Mouse (Mus musculus) lung, embryonic 16.5 days (tissue): ENCODE data around the gene Irgm1. TPM values are rescaled to one million over a fixed set of nuclear protein-coding genes. Genes with fewer than 3 reads are reported as not detected.
"Not testable (repeated sequence)": the region's sequence is repeated elsewhere in the genome, so short reads cannot be mapped to it uniquely, and the experiment has no call there.

ENCODE experiments used
- ATAC-seq: fragments of 200-750 bp; cut with Nextera tagmentation; 2 replicates; pipeline ENCODE4 v1.8.0; 2017; ENCODE audit warnings: low read depth, mild to moderate bottlenecking, moderate library complexity
- H3K27ac ChIP-seq: fragments of 300-500 bp; sonication (generic); 2 replicates; pipeline ENCODE4 v1.5.1; 2014; ENCODE audit warnings: mild to moderate bottlenecking, control low read depth, low read length
- H3K27me3 ChIP-seq: fragments of 300-500 bp; sonication (generic); 2 replicates; pipeline ENCODE4 v1.6.1; 2014; ENCODE audit warnings: low read depth, low read length, mixed read lengths; ENCODE audit not compliant: control insufficient read depth, insufficient read depth
- H3K36me3 ChIP-seq: fragments of 300-500 bp; sonication (generic); 2 replicates; pipeline ENCODE4 v1.6.1; 2014; ENCODE audit warnings: low read length; ENCODE audit not compliant: control insufficient read depth, insufficient read depth
- H3K4me1 ChIP-seq: fragments of 300-500 bp; sonication (generic); replicated peaks from 2 replicates; pipeline ENCODE4 v1.6.1; 2014; ENCODE audit warnings: low read length, mixed read lengths; ENCODE audit not compliant: control insufficient read depth, insufficient read depth
- H3K4me2 ChIP-seq: fragments of 300-500 bp; sonication (generic); 2 replicates; pipeline ENCODE4 v1.6.1; 2014; ENCODE audit warnings: low read depth, low read length, control low read depth
- H3K4me3 ChIP-seq: fragments of 300-500 bp; sonication (generic); 2 replicates; pipeline ENCODE4 v1.5.1; 2014; ENCODE audit warnings: mild to moderate bottlenecking, low read length, control low read depth
- H3K9ac ChIP-seq: fragments of 300-500 bp; sonication (generic); 2 replicates; pipeline ENCODE4 v1.6.1; 2014; ENCODE audit warnings: low read length, control low read depth
- H3K9me3 ChIP-seq: fragments of 300-500 bp; sonication (generic); 2 replicates; pipeline ENCODE4 v1.6.1; 2016; ENCODE audit warnings: low read length; ENCODE audit not compliant: control insufficient read depth
- WGBS: fragments of 180-500 bp; shearing (Covaris S2); extraction: QIAGEN DNeasy Blood & Tissue Kit; methylation state at CpG from one replicate; pipeline ENCODE4 v1.1.7; 2014; 5-methylcytosine and 5-hydroxymethylcytosine counted together
- polyA plus RNA-seq: library from polyadenylated mRNA; unstranded; fragments of >200 nt; fragmentation: Nextera tagmentation; extraction: Ambion mirVana; gene quantifications from 2 replicates; pipeline ENCODE4 v1.2.1, GENCODE M21; 2015

Irgm1 gene
- polyA plus RNA-seq, 1 experiment from 2014 or later: 10.6 TPM

DNA sequence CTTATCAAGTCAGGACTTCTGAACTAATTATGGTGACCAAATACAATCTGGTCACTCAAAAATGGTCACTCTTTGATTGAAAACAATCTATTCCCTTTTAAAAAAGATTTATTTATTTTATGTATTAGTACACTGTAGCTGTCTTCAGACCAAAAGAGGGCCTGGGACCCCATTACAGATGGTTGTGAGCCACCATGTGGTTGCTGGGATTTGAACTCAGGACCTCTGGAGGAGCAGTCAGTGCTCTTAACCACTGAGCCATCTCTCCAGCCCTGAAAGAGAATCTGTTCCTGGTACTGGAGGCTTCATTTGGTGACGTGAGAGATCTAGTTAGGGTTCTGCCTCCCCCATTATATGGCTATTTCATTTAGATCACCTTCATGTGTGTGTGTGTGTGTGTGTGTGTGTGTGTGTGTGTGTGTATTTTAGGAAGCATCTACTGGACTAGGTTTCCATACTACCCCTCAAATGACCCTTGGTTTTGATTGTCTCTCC lies 3.9 kb upstream of the Irgm1 start:
- H3K27ac ChIP-seq, H3K4me1 ChIP-seq, ATAC-seq, H3K27me3 ChIP-seq, H3K9me3 ChIP-seq, H3K9ac ChIP-seq, H3K36me3 ChIP-seq, H3K4me2 ChIP-seq, H3K4me3 ChIP-seq: not testable (repeated sequence)
- 83% methylated on average over 1 of the region's 1 CpGs for WGBS

DNA sequence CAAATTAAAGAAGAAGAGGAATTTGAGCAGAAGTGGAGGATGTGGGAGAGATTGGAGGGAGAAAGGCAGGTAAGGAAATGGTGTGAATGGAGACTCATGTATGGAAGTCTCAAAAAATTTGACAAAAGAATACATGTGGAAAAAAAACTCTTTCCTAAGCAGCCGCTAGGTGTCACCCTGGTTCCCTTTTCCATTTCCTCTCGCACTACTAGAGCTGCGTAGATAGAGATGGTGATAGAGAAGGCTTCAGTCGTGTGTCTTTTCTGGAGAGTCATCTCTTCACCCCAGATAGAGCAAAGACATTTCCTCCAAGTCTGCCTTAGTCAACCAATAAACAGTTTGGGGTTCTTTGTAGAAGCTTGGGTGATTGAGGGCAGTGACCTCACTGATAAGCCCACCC lies 3.0 kb upstream of the Irgm1 start:
- peaks cover 12% of the 10 kb centered on the region for H3K4me1 ChIP-seq

GRCm38 (mm10) chr11:48873591-48874290 lies 2.3 kb upstream of the Irgm1 start:
- H3K36me3 ChIP-seq: no peaks in the 10 kb centered on the region
- H3K27me3 ChIP-seq: no peaks in the 10 kb centered on the region
- no peak for ATAC-seq
- H3K4me1 ChIP-seq: peaks cover 17% of the 10 kb centered on the region
- no peak overlapping the region for H3K4me2 ChIP-seq
- 54% methylated on average over 10 of the region's 10 CpGs for WGBS
- H3K9me3 ChIP-seq: no peaks in the 10 kb centered on the region
- no peak overlapping the region for H3K4me3 ChIP-seq
- no peak overlapping the region for H3K27ac ChIP-seq
- no peak overlapping the region for H3K9ac ChIP-seq

More for the DNA sequence above, 3.0 kb upstream of the Irgm1 start:
- H3K4me2 ChIP-seq: no peak overlapping the region
- no peaks in the 10 kb centered on the region for H3K27me3 ChIP-seq
- no peaks in the 10 kb centered on the region for H3K9me3 ChIP-seq
- no peak overlapping the region for H3K27ac ChIP-seq
- H3K36me3 ChIP-seq: no peaks in the 10 kb centered on the region
- 1% methylated on average over 4 of the region's 4 CpGs for WGBS
- ATAC-seq: no peak
- H3K9ac ChIP-seq: no peak overlapping the region
- H3K4me3 ChIP-seq: no peak overlapping the region

DNA sequence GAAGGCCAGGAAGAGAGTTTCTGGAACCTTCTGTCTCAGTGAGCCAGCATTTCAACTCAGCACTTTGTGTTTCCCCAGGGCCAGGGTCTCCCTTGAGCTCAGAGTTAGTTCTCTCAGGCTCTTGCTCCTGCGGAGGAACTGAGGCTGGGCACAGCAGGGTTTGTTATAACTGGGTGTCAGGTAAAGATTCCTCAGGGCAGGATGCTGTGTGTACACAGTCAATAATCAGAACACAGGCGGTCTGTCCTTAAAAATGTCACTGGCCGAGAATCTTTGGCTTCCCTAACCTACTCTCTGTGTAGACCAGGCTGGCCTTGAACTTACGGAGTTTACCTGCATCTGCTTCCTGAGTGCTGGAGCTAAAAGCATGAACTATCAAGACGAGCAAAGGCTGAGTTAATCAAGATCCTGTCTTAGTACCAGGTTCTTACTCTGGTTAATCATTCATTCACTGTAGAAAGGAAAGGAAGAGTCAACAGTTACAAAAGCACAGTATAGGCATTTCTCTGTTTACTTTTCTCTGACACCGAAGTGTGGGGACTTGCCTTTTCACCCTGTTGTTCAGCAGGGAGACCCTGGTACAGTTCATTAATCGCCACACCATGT lies 1.3 kb upstream of the Irgm1 start:
- no peaks in the 10 kb centered on the region for H3K27me3 ChIP-seq
- ATAC-seq: no peak
- peak overlapping the region; percentile 69 for H3K4me2 ChIP-seq
- peaks cover 17% of the 10 kb centered on the region for H3K4me1 ChIP-seq
- H3K4me3 ChIP-seq: no peak overlapping the region
- H3K36me3 ChIP-seq: no peaks in the 10 kb centered on the region
- WGBS: 62% methylated on average over 7 of the region's 7 CpGs
- H3K9ac ChIP-seq: peak overlapping the region; percentile 76
- peak overlapping the region; percentile 71 for H3K27ac ChIP-seq
- no peaks in the 10 kb centered on the region for H3K9me3 ChIP-seq

DNA sequence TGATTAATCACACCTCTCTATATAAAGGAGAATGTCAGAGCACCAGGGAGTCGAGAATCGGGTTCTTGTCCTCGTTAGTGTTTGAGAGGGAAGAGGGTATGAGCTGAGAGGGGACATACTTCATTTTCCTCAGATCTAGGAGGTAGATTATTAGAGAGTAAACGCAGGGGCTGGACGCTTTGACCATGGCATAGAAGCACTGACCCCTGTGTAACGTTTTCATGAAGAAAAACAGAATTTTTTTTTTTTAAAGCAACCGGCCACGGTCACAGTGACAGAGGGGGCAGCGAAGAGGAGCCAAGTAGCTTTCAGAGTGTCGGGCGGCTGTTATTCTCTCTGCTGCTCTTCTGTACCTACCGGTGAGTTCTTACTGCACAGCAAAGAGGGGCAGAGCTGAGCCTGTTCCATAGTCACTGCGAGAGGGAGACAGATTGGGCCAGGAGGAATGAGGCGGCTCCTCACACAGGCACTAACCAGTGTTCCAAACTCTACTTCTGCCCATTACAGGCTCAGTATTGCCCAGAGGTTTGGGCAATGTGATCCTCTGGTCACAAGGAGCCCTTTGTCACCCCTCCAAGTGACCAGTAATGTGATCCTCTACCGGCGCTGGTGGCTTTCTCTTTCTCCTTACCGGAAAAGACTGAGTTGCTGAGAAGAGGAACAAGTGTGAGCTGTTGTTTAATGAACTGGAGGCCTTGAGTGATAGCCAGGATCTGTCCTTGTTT lies 496 bp upstream of the Irgm1 start:
- H3K9me3 ChIP-seq: no peaks in the 10 kb centered on the region
- H3K27me3 ChIP-seq: no peaks in the 10 kb centered on the region
- peak overlapping the region; percentile 76 for H3K9ac ChIP-seq
- peak overlapping the region; percentile 64 for H3K4me3 ChIP-seq
- peak overlapping the region; percentile 69 for H3K4me2 ChIP-seq
- peak; percentile 52 for ATAC-seq
- H3K27ac ChIP-seq: peak overlapping the region; percentile 71
- peaks cover 17% of the 10 kb centered on the region for H3K4me1 ChIP-seq
- 6% methylated on average over 17 of the region's 17 CpGs for WGBS
- no peaks in the 10 kb centered on the region for H3K36me3 ChIP-seq

GRCm38 (mm10) chr11:48870781-48871180 lies 702 bp downstream of the Irgm1 start:
- Histone ChIP-seq H3K9me3 (no peaks in the 10 kb centered on the region), H3K9ac (peak overlapping the region; percentile 76), H3K27me3 (no peaks in the 10 kb centered on the region), H3K4me2 (peak overlapping the region; percentile 69), H3K4me1 (peaks cover 17% of the 10 kb centered on the region), H3K4me3 (peak overlapping the region; percentile 64), H3K27ac (peak overlapping the region; percentile 71), H3K36me3 (no peaks in the 10 kb centered on the region)
- WGBS: 26% methylated on average over 7 of the region's 7 CpGs
- ATAC-seq: peak; percentile 30; the same call in 1 of the 2 replicates

DNA sequence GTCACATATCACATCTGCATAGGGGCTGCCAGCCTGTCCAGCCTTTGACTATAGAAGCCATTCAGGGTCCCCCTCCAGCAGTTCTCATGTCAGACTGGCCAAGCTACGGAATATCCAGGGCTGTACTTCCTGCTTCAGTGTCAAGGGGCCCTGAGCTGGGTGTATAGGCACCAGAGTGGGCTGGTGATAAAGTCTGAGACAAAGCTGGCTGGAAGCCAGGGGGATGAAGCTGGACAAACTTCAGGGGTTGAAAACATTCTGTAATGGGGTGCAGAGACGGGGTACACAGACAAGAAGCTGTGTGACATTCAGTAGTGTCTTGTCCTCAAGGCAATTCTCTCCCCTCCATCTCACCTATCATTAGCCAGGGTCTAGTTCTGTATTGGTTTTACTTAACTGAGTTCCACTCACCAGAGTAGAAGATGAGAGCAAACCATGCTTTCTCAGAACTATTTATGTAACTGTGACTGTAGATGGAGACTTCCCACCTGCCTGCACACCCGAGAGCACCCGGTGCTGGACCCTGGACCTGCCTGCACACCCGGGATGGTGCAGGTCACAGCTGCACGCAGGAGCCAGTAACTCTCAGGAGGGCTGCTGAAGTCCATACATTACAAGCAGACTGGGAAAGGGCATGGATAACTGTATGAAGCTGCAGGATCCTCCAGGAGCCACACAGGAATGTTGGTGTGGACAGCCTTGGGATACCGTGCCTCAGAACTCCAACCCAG lies 1.9 kb downstream of the Irgm1 start:
- H3K9ac ChIP-seq: peak overlapping the region; percentile 52
- peaks cover 17% of the 10 kb centered on the region for H3K4me1 ChIP-seq
- peak overlapping the region; percentile 64 for H3K4me3 ChIP-seq
- H3K4me2 ChIP-seq: peak overlapping the region; percentile 69
- 29% methylated on average over 7 of the region's 7 CpGs for WGBS
- no peaks in the 10 kb centered on the region for H3K9me3 ChIP-seq
- no peaks in the 10 kb centered on the region for H3K36me3 ChIP-seq
- peak overlapping the region; percentile 24; the same call in 1 of the 2 replicates for H3K27ac ChIP-seq
- no peak for ATAC-seq
- H3K27me3 ChIP-seq: no peaks in the 10 kb centered on the region

DNA sequence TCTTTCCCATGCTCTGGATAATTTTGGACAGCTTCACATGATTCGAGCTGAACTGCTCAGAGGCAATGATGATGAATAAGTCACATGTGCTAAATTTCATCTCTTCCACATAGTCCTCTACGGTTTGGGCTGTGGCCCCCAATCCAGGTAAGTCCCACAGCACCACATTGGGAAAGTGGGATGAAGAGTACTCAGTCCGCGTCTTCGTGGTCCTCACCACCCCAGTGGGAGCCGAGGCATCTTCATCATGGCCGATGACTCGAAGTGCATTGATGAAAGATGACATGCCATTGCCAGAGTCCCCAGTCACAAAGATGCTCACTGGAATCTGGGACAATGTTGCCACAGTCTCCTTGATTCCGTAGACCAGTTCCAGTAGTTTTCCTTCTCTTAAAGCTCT lies 5.0 kb downstream of the Irgm1 start:
- Histone ChIP-seq H3K4me2 (no peak overlapping the region), H3K27me3 (no peaks in the 10 kb centered on the region), H3K36me3 (no peaks in the 10 kb centered on the region), H3K9me3 (no peaks in the 10 kb centered on the region), H3K4me3 (no peak overlapping the region), H3K9ac (no peak overlapping the region), H3K27ac (no peak overlapping the region), H3K4me1 (peaks cover 12% of the 10 kb centered on the region)
- no peak for ATAC-seq
- WGBS: 94% methylated on average over 9 of the region's 9 CpGs
